ENCODE assay signal across 8 mouse cellular contexts in genomic region chr4:45890066-45890761, GRCm38 (mm10). TPM values are rescaled to one million over a fixed set of nuclear protein-coding genes. Genes with fewer than 3 reads are reported as not detected.
A peak's percentile ranks its signal among the peaks of the same experiment; 100 is the strongest.
DNase-seq lines count a peak whose midpoint lies in the region; ATAC-seq and TF ChIP-seq lines count a peak whose summit lies in the region.

Gene Ccdc180 (plus strand): TSS chr4:45890303.

- 13% methylated on average over 19 of the region's 19 CpGs for WGBS in bone marrow, adult 2 months

- ATAC-seq in megakaryocyte, adult 5-6 weeks (ENCODE audit: poor library complexity, severe bottlenecking) = peak; percentile 100

- peak within 1 kb of the TSS; percentile 39 for H3K27ac ChIP-seq in bone marrow, adult 2 months (ENCODE audit: control insufficient read depth, insufficient read depth, low read depth, low read length, poor library complexity)

- peak; percentile 80 for DNase-seq in ES-CJ7 (ENCODE audit: low read depth, low spot score)
- peak; percentile 25 to 26 for DNase-seq in frontal cortex, postnatal 36 days (ENCODE audit: low spot score in 2 of 2)
- peak; percentile 28 for DNase-seq in hindlimb bud, embryonic 11.5 days (ENCODE audit: extremely low spot score, low read depth, low spot score)
- peak; percentile 22 for DNase-seq in left cerebral cortex, adult 11 months (ENCODE audit: low spot score)
- DNase-seq in right cerebral cortex, postnatal 14 days = peak; percentile 56
- DNase-seq in urinary bladder, postnatal 4 days (ENCODE audit: low spot score in 2 of 2) = peak; percentile 49 to 68

- no peak for TF ChIP-seq CTCF in bone marrow, adult 2 months (IDR thresholded peaks at IDR 0.05; ENCODE audit: control insufficient read depth, insufficient read depth, low read length)

- H3K4me1 ChIP-seq in bone marrow, adult 2 months (ENCODE audit: control insufficient read depth, insufficient read depth, low read length) = no peaks in the 10 kb centered on the region

- no peak within 1 kb of the TSS for H3K4me3 ChIP-seq in bone marrow, adult 2 months (replicated peaks; ENCODE audit: control insufficient read depth, low read depth, low read length)

- TF ChIP-seq POLR2A in bone marrow, adult 2 months (IDR thresholded peaks at IDR 0.05; ENCODE audit: borderline replicate concordance, control insufficient read depth, low read depth, low read length) = 0 out of 2 replicates have a peak, but pooled peaks have one; percentile 7

RNA-seq across cellular contexts. Expression of gene Ccdc180, which starts in this region (rescaled TPM):
- polyA plus RNA-seq in bone marrow, adult 2 months (2011; ENCODE audit: insufficient read depth, insufficient read length, low replicate concordance, missing spikeins) = 1.0 and 1.4 TPM in 2 replicates
- 3.0 and 3.4 TPM in 2 replicates for total RNA-seq in megakaryocyte, adult 5-6 weeks (2015)
- total RNA-seq in megakaryocyte, adult 5-6 weeks (2017) = 0.62 and 2.1 TPM in 2 replicates

Comparison
In these comparisons a context has a peak if more than half of its experiments do, and no peak if none do; other contexts are left out.
1. DNase-seq: peak in every context shown above with its lines; median percentile 80 in ES-CJ7; 58 in urinary bladder, postnatal 4 days; 56 in right cerebral cortex, postnatal 14 days; 28 in hindlimb bud, embryonic 11.5 days; 26 in frontal cortex, postnatal 36 days; 22 in left cerebral cortex, adult 11 months.